Mouse (Mus musculus): Measurements from ENCODE around the gene Cpsf3.

GRCm38 (mm10) chr12:21266784-21267098, 18.4 kb upstream of the Cpsf3 start:
- TF ChIP-seq NANOG (IDR thresholded peaks at IDR 0.05; ENCODE audit: borderline replicate concordance, low read length): no peak
- TF ChIP-seq CTCF (conservative IDR thresholded peaks at IDR 0.05; ENCODE audit: low read length): no peak
